Mouse (Mus musculus) gastrocnemius, adult 18-20 months (tissue): ENCODE data around the gene Mogat2. TPM values are rescaled to one million over a fixed set of nuclear protein-coding genes. Genes with fewer than 3 reads are reported as not detected.

ENCODE experiments used
- DNase-seq: peaks from one replicate; pipeline ENCODE4 v3.0.0; 2021; ENCODE audit warnings: low spot score
- total RNA-seq, 2 experiments: library from RNA; stranded (reverse); gene quantifications; 2 replicates each; pipeline ENCODE4 v1.2.3; 2021

The Mogat2 gene
- total RNA-seq, 2 experiments from 2014 or later, result not detected

- no peak for DNase-seq
Measured at GRCm38 (mm10) chr7:99199451-99200175, 38.8 kb downstream of the Mogat2 start.

GRCm38 (mm10) chr7:99198811-99199210, 39.6 kb downstream of the Mogat2 start:
- peak; percentile 33 for DNase-seq

GRCm38 (mm10) chr7:99194511-99194910, 43.9 kb downstream of the Mogat2 start:
- no peak for DNase-seq

- DNase-seq, result no peak
Measured at GRCm38 (mm10) chr7:99193926-99194325, 44.5 kb downstream of the Mogat2 start.

GRCm38 (mm10) chr7:99191411-99191810, 47.0 kb downstream of the Mogat2 start:
- no peak for DNase-seq

GRCm38 (mm10) chr7:99189885-99190284, 48.5 kb downstream of the Mogat2 start:
- no peak for DNase-seq

- DNase-seq, result no peak
Measured at GRCm38 (mm10) chr7:99188630-99189029, 49.8 kb downstream of the Mogat2 start.

GRCm38 (mm10) chr7:99187451-99187850, 51.0 kb downstream of the Mogat2 start:
- no peak for DNase-seq

- no peak for DNase-seq
Measured at GRCm38 (mm10) chr7:99185405-99185804, 53.0 kb downstream of the Mogat2 start.

- DNase-seq, result peak; percentile 14
Measured at GRCm38 (mm10) chr7:99183751-99184150, 54.7 kb downstream of the Mogat2 start.

- DNase-seq, result peak; percentile 91
Measured at GRCm38 (mm10) chr7:99182432-99183172, 55.8 kb downstream of the Mogat2 start, which contains the start of gene Dgat2. TSS of gene Dgat2 (minus strand) at chr7:99182719.

- no peak for DNase-seq
Measured at GRCm38 (mm10) chr7:99181619-99182431, 56.6 kb downstream of the Mogat2 start.

GRCm38 (mm10) chr7:99180162-99180561, 58.3 kb downstream of the Mogat2 start:
- DNase-seq, result no peak

GRCm38 (mm10) chr7:99179271-99179670, 59.1 kb downstream of the Mogat2 start:
- DNase-seq, result no peak

GRCm38 (mm10) chr7:99177386-99177785, 61.0 kb downstream of the Mogat2 start:
- DNase-seq, result no peak

GRCm38 (mm10) chr7:99175666-99176065, 62.8 kb downstream of the Mogat2 start:
- DNase-seq, result no peak

- DNase-seq, result no peak
Measured at GRCm38 (mm10) chr7:99175118-99175517, 63.3 kb downstream of the Mogat2 start.

- DNase-seq, result no peak
Measured at GRCm38 (mm10) chr7:99174006-99174405, 64.4 kb downstream of the Mogat2 start.

GRCm38 (mm10) chr7:99172898-99173297, 65.5 kb downstream of the Mogat2 start:
- DNase-seq, result no peak

- no peak for DNase-seq
Measured at GRCm38 (mm10) chr7:99171730-99172463, 66.5 kb downstream of the Mogat2 start.

- DNase-seq, result no peak
Measured at GRCm38 (mm10) chr7:99170519-99170918, 67.9 kb downstream of the Mogat2 start.
